Mouse (Mus musculus): ENCODE results near the gene Elovl5. TPM values are rescaled to one million over a fixed set of nuclear protein-coding genes. Genes with fewer than 3 reads are reported as not detected.

The Elovl5 gene
- polyA plus RNA-seq, 1 experiment from 2014 or later: 94.6 TPM

- no peak for ATAC-seq (ENCODE audit: low read depth)
- Histone ChIP-seq H3K27me3 (ENCODE audit: control insufficient read depth, insufficient read depth, low read depth, low read length) (no peaks in the 10 kb centered on the region), H3K9me3 (ENCODE audit: control insufficient read depth, low read length) (no peaks in the 10 kb centered on the region), H3K4me1 (replicated peaks; ENCODE audit: control insufficient read depth, insufficient read depth, low read length) (peaks cover 46% of the 10 kb centered on the region), H3K4me2 (ENCODE audit: low read depth, low read length) (no peak overlapping the region), H3K4me3 (ENCODE audit: low read length) (no peak overlapping the region), H3K27ac (ENCODE audit: low read length) (no peak overlapping the region), H3K36me3 (ENCODE audit: control insufficient read depth, insufficient read depth, low read length) (no peaks in the 10 kb centered on the region), H3K9ac (ENCODE audit: low read length) (no peak overlapping the region)
- 69% methylated on average over 11 of the region's 11 CpGs for WGBS
These were observed 20.7 kb downstream of the Elovl5 start for GRCm38 (mm10) chr9:77937875-77938274.

GRCm38 (mm10) chr9:77938761-77939553 lies 21.8 kb downstream of the Elovl5 start:
- peaks cover 46% of the 10 kb centered on the region for H3K4me1 ChIP-seq (replicated peaks; ENCODE audit: control insufficient read depth, insufficient read depth, low read length)

DNA sequence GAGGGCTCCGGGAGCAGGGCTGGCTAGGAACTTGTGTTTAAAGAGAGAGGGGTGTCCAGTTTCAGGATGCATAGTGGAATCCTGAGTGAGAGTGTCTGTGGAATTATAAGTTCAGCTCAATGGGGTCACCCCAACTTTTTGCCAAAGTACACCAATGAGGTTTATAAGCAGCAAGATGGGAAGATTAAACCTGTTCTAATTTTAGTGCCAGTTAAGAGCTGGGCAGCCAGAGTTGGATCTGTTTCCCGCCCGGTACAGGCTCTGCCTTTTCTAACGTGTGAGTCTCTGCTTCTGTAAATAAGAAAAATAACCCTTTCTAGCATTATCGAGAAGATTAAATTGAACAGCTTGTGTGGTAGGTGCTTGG lies 22.4 kb downstream of the Elovl5 start:
- no peak overlapping the region for H3K9ac ChIP-seq (ENCODE audit: low read length)
- H3K4me2 ChIP-seq (ENCODE audit: low read depth, low read length): no peak overlapping the region
- H3K4me3 ChIP-seq (ENCODE audit: low read length): no peak overlapping the region
- H3K36me3 ChIP-seq (ENCODE audit: control insufficient read depth, insufficient read depth, low read length): no peaks in the 10 kb centered on the region
- H3K9me3 ChIP-seq (ENCODE audit: control insufficient read depth, low read length): no peaks in the 10 kb centered on the region
- 38% methylated on average over 5 of the region's 5 CpGs for WGBS
- ATAC-seq (ENCODE audit: low read depth): no peak
- peaks cover 46% of the 10 kb centered on the region for H3K4me1 ChIP-seq (replicated peaks; ENCODE audit: control insufficient read depth, insufficient read depth, low read length)
- no peaks in the 10 kb centered on the region for H3K27me3 ChIP-seq (ENCODE audit: control insufficient read depth, insufficient read depth, low read depth, low read length)
- peak overlapping the region; percentile 75 for H3K27ac ChIP-seq (ENCODE audit: low read length)

More at GRCm38 (mm10) chr9:77938761-77939553, 21.8 kb downstream of the Elovl5 start:
- peak; percentile 64 for ATAC-seq (ENCODE audit: low read depth)
- H3K27ac ChIP-seq (ENCODE audit: low read length): peak overlapping the region; percentile 75
- no peaks in the 10 kb centered on the region for H3K9me3 ChIP-seq (ENCODE audit: control insufficient read depth, low read length)
- H3K4me3 ChIP-seq (ENCODE audit: low read length): no peak overlapping the region
- 32% methylated on average over 13 of the region's 13 CpGs for WGBS
- H3K27me3 ChIP-seq (ENCODE audit: control insufficient read depth, insufficient read depth, low read depth, low read length): no peaks in the 10 kb centered on the region
- H3K9ac ChIP-seq (ENCODE audit: low read length): no peak overlapping the region
- H3K4me2 ChIP-seq (ENCODE audit: low read depth, low read length): 0 out of 2 replicates have a peak overlapping the region, but pooled peaks have one; percentile 23
- no peaks in the 10 kb centered on the region for H3K36me3 ChIP-seq (ENCODE audit: control insufficient read depth, insufficient read depth, low read length)

GRCm38 (mm10) chr9:77941058-77941457 lies 23.9 kb downstream of the Elovl5 start:
- no peaks in the 10 kb centered on the region for H3K27me3 ChIP-seq (ENCODE audit: control insufficient read depth, insufficient read depth, low read depth, low read length)
- H3K4me1 ChIP-seq (replicated peaks; ENCODE audit: control insufficient read depth, insufficient read depth, low read length): peaks cover 49% of the 10 kb centered on the region
- H3K27ac ChIP-seq (ENCODE audit: low read length): no peak overlapping the region
- no peak; the same call in 1 of the 2 replicates for ATAC-seq (ENCODE audit: low read depth)
- no peaks in the 10 kb centered on the region for H3K36me3 ChIP-seq (ENCODE audit: control insufficient read depth, insufficient read depth, low read length)
- H3K9ac ChIP-seq (ENCODE audit: low read length): no peak overlapping the region
- H3K9me3 ChIP-seq (ENCODE audit: control insufficient read depth, low read length): no peaks in the 10 kb centered on the region
- 8% methylated on average over 6 of the region's 6 CpGs for WGBS
- H3K4me3 ChIP-seq (ENCODE audit: low read length): no peak overlapping the region
- no peak overlapping the region for H3K4me2 ChIP-seq (ENCODE audit: low read depth, low read length)

DNA sequence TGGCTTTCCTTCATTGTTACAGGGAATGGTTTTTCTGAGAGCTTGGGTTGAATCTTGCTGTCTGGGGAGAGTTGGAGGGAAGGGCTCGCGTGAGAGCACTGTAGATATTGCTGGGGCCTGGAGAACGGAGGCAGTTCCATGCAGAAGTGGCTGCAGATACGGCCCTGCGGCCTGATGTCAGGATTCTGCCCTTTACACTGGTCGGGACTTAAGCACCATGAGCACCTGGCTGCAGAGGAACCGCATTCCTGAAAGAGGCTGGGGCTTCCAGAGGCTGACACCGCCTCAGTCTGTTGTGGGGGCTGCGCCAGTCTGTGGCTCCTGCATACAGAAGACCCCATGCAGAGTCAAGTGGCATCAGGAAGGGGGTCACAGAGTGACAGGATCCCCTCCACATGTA lies 24.7 kb downstream of the Elovl5 start:
- no peaks in the 10 kb centered on the region for H3K27me3 ChIP-seq (ENCODE audit: control insufficient read depth, insufficient read depth, low read depth, low read length)
- peaks cover 50% of the 10 kb centered on the region for H3K4me1 ChIP-seq (replicated peaks; ENCODE audit: control insufficient read depth, insufficient read depth, low read length)
- H3K27ac ChIP-seq (ENCODE audit: low read length): peak overlapping the region; percentile 54
- H3K4me2 ChIP-seq (ENCODE audit: low read depth, low read length): no peak overlapping the region
- H3K9ac ChIP-seq (ENCODE audit: low read length): no peak overlapping the region
- peak; percentile 47 for ATAC-seq (ENCODE audit: low read depth)
- H3K4me3 ChIP-seq (ENCODE audit: low read length): no peak overlapping the region
- no peaks in the 10 kb centered on the region for H3K9me3 ChIP-seq (ENCODE audit: control insufficient read depth, low read length)
- WGBS: 53% methylated on average over 9 of the region's 9 CpGs
- H3K36me3 ChIP-seq (ENCODE audit: control insufficient read depth, insufficient read depth, low read length): no peaks in the 10 kb centered on the region

DNA sequence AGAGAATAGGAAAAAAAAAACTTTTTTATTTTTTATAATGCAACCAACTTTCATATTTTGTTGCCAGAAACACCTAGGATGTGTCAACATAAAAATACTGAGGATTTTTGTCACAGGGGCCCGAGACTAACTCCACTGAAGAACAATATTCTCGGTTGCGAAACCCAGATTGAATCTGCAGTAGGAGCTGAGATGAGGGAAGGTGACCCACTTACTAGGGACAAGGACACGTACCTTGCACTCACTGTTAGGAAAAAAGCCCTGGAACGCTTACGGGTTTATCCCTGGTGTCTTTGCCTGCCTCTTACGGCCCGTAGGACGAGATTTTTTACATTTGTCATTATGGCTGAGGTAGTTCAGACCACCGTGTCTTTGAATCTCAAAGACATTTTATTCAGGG lies 25.2 kb downstream of the Elovl5 start:
- Histone ChIP-seq H3K9ac (ENCODE audit: low read length) (no peak overlapping the region), H3K9me3 (ENCODE audit: control insufficient read depth, low read length) (no peaks in the 10 kb centered on the region), H3K27ac (ENCODE audit: low read length) (no peak overlapping the region), H3K36me3 (ENCODE audit: control insufficient read depth, insufficient read depth, low read length) (0 out of 2 replicates have a peak, but pooled peaks cover under 1% of the 10 kb centered on the region), H3K4me2 (ENCODE audit: low read depth, low read length) (no peak overlapping the region), H3K4me3 (ENCODE audit: low read length) (no peak overlapping the region), H3K27me3 (ENCODE audit: control insufficient read depth, insufficient read depth, low read depth, low read length) (no peaks in the 10 kb centered on the region), H3K4me1 (replicated peaks; ENCODE audit: control insufficient read depth, insufficient read depth, low read length) (peaks cover 48% of the 10 kb centered on the region)
- WGBS: 66% methylated on average over 10 of the region's 10 CpGs
- ATAC-seq (ENCODE audit: low read depth): no peak

DNA sequence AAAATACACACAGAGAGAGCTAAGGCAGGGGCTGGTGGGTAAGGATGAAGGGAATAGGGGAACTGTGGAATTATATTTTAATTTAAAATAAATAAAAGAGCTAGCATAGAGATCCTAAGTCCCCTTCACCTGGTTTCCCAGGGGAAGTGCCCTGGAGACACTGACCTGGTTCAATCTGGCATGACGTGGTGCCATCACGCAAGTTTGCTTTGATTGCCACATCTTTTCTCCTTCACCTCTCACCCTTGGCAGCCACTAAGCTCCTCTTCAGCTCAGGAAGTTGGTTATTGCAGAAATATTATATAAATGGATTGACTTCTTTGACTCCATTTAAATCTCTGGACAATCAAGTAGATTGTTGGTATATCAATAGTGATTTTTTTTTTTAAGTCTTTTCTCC lies 26.2 kb downstream of the Elovl5 start:
- Histone ChIP-seq H3K27me3 (ENCODE audit: control insufficient read depth, insufficient read depth, low read depth, low read length) (no peaks in the 10 kb centered on the region), H3K9me3 (ENCODE audit: control insufficient read depth, low read length) (no peaks in the 10 kb centered on the region), H3K36me3 (ENCODE audit: control insufficient read depth, insufficient read depth, low read length) (0 out of 2 replicates have a peak, but pooled peaks cover 2% of the 10 kb centered on the region), H3K4me2 (ENCODE audit: low read depth, low read length) (no peak overlapping the region), H3K9ac (ENCODE audit: low read length) (no peak overlapping the region), H3K27ac (ENCODE audit: low read length) (no peak overlapping the region), H3K4me1 (replicated peaks; ENCODE audit: control insufficient read depth, insufficient read depth, low read length) (peaks cover 40% of the 10 kb centered on the region), H3K4me3 (ENCODE audit: low read length) (no peak overlapping the region)
- ATAC-seq (ENCODE audit: low read depth): no peak
- 80% methylated on average over 2 of the region's 2 CpGs for WGBS

DNA sequence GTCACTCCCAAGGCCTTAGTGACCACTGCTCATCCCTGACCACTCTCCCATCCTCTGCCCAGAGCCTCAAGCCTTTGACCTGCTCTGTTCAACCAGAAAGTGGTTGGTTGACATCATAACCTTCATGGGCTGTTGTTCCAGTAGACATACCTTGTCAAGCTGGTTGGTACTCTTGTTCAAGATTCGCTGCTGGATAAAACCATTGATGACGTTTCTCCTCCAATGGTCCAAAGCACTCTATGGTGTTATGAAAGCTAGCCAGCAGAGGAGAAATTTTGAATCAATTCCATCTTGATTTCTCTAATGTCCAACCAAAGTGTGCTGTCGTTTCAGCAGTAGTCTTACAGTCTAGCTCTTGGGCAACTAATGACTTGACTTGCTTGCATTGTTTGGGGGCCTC lies 27.0 kb downstream of the Elovl5 start:
- 0 out of 2 replicates have a peak, but pooled peaks cover 2% of the 10 kb centered on the region for H3K36me3 ChIP-seq (ENCODE audit: control insufficient read depth, insufficient read depth, low read length)
- no peaks in the 10 kb centered on the region for H3K27me3 ChIP-seq (ENCODE audit: control insufficient read depth, insufficient read depth, low read depth, low read length)
- H3K4me1 ChIP-seq (replicated peaks; ENCODE audit: control insufficient read depth, insufficient read depth, low read length): peaks cover 31% of the 10 kb centered on the region
- no peak overlapping the region for H3K4me2 ChIP-seq (ENCODE audit: low read depth, low read length)
- H3K27ac ChIP-seq (ENCODE audit: low read length): no peak overlapping the region
- ATAC-seq (ENCODE audit: low read depth): no peak
- no peak overlapping the region for H3K9ac ChIP-seq (ENCODE audit: low read length)
- WGBS: 88% methylated on average over 3 of the region's 3 CpGs
- H3K9me3 ChIP-seq (ENCODE audit: control insufficient read depth, low read length): no peaks in the 10 kb centered on the region
- no peak overlapping the region for H3K4me3 ChIP-seq (ENCODE audit: low read length)

- Histone ChIP-seq H3K9ac (ENCODE audit: low read length) (no peak overlapping the region), H3K4me3 (ENCODE audit: low read length) (no peak overlapping the region), H3K27me3 (ENCODE audit: control insufficient read depth, insufficient read depth, low read depth, low read length) (no peaks in the 10 kb centered on the region), H3K4me1 (replicated peaks; ENCODE audit: control insufficient read depth, insufficient read depth, low read length) (peaks cover 25% of the 10 kb centered on the region), H3K9me3 (ENCODE audit: control insufficient read depth, low read length) (no peaks in the 10 kb centered on the region), H3K36me3 (ENCODE audit: control insufficient read depth, insufficient read depth, low read length) (0 out of 2 replicates have a peak, but pooled peaks cover 2% of the 10 kb centered on the region), H3K27ac (ENCODE audit: low read length) (no peak overlapping the region), H3K4me2 (ENCODE audit: low read depth, low read length) (no peak overlapping the region)
- 58% methylated on average over 6 of the region's 6 CpGs for WGBS
- ATAC-seq (ENCODE audit: low read depth): 0 out of 2 replicates have a peak, but pooled peaks have one; percentile 26
These were observed 28.9 kb downstream of the Elovl5 start for GRCm38 (mm10) chr9:77945792-77946666.

Measured in lung, embryonic 16.5 days (tissue).